Mouse (Mus musculus) MEL (cell line): ENCODE measurements around the gene Slc13a4. TPM values are rescaled to one million over a fixed set of nuclear protein-coding genes. Genes with fewer than 3 reads are reported as not detected.

Experiments
- DNase-seq: peaks from one replicate; pipeline ENCODE4 v3.0.0; 2011; ENCODE audit warnings: low read depth, low spot score
- H3K27ac ChIP-seq: 2 replicates; pipeline ENCODE4 v1.5.1; 2012; ENCODE audit warnings: low read depth, mild to moderate bottlenecking, control low read depth, low read length, moderate library complexity; ENCODE audit not compliant: control insufficient read depth
- H3K27me3 ChIP-seq, 2 experiments: fragments of 150-350 bp in 1 of 2; sonication (generic) in 1 of 2; 2 replicates each; pipeline ENCODE4 v1.6.1; 2012; ENCODE audit warnings: low read length in 2 of 2, mild to moderate bottlenecking in 2 of 2, improper control_type of control experiment in 1 of 2, moderate library complexity in 1 of 2; ENCODE audit not compliant: insufficient read depth in 2 of 2, control insufficient read depth in 1 of 2
- H3K36me3 ChIP-seq, 2 experiments: 2 replicates each; pipeline ENCODE4 v1.6.1; 2012 to 2014; ENCODE audit warnings: low read length in 2 of 2, improper control_type of control experiment in 1 of 2, inconsistent platforms in 1 of 2, mild to moderate bottlenecking in 1 of 2; ENCODE audit not compliant: insufficient read depth in 2 of 2, control insufficient read depth in 1 of 2
- H3K4me1 ChIP-seq, 2 experiments: fragments of 150-350 bp in 1 of 2; sonication (generic) in 1 of 2; 2 replicates each; pipeline ENCODE4 v1.6.1; 2012; ENCODE audit warnings: low read length in 2 of 2, improper control_type of control experiment in 1 of 2, mild to moderate bottlenecking in 1 of 2; ENCODE audit not compliant: insufficient read depth in 2 of 2, control insufficient read depth in 1 of 2
- H3K4me3 ChIP-seq, 2 experiments: fragments of 150-350 bp in 1 of 2; sonication (generic) in 1 of 2; 2 replicates each; pipeline ENCODE4 v1.5.1; 2012; ENCODE audit warnings: low read depth in 2 of 2, low read length in 2 of 2, mild to moderate bottlenecking in 2 of 2, moderate library complexity in 2 of 2, control low read depth in 1 of 2, improper control_type of control experiment in 1 of 2; ENCODE audit not compliant: control insufficient read depth in 1 of 2, insufficient read depth in 1 of 2
- H3K79me2 ChIP-seq: 2 replicates; pipeline ENCODE4 v1.6.1; 2012; ENCODE audit warnings: mild to moderate bottlenecking, low read length, moderate library complexity; ENCODE audit not compliant: control insufficient read depth, poor library complexity, insufficient read depth
- H3K9ac ChIP-seq: 2 replicates; pipeline ENCODE4 v1.6.1; 2012; ENCODE audit warnings: low read depth, mild to moderate bottlenecking, control low read depth, low read length, moderate library complexity; ENCODE audit not compliant: control insufficient read depth, poor library complexity, severe bottlenecking
- H3K9me3 ChIP-seq: fragments of 150-350 bp; sonication (generic); replicated peaks from 2 replicates; pipeline ENCODE4 v1.6.1; 2012; ENCODE audit warnings: mild to moderate bottlenecking, low read length, improper control_type of control experiment, moderate library complexity; ENCODE audit not compliant: insufficient read depth
- CHD1 ChIP-seq: IDR thresholded peaks from 2 replicates; pipeline ENCODE4 v1.6.1; 2012; ENCODE audit warnings: low read depth, mild to moderate bottlenecking, inconsistent platforms, low read length, improper control_type of control experiment
- MAFK ChIP-seq: IDR thresholded peaks from 2 replicates; pipeline ENCODE4 v1.6.1; 2011; ENCODE audit warnings: low read depth, mild to moderate bottlenecking, low read length, improper control_type of control experiment, borderline replicate concordance
- MAX ChIP-seq: IDR thresholded peaks from 2 replicates; pipeline ENCODE4 v1.6.1; 2011; ENCODE audit warnings: low read length, improper control_type of control experiment
- MYB ChIP-seq: IDR thresholded peaks from 2 replicates; pipeline ENCODE4 v1.6.1; 2011; ENCODE audit warnings: mild to moderate bottlenecking, low read depth, low read length, improper control_type of control experiment
- MYC ChIP-seq: IDR thresholded peaks from 2 replicates; pipeline ENCODE4 v1.6.1; 2011; ENCODE audit warnings: low read depth, mild to moderate bottlenecking, low read length, improper control_type of control experiment, moderate library complexity
- POLR2A ChIP-seq, 2 experiments: IDR thresholded peaks; 2 replicates each; pipeline ENCODE4 v1.6.1; 2011 to 2012; ENCODE audit warnings: low read length in 2 of 2, mild to moderate bottlenecking in 2 of 2, control low read depth in 1 of 2, improper control_type of control experiment in 1 of 2, low read depth in 1 of 2, moderate library complexity in 1 of 2; ENCODE audit not compliant: control insufficient read depth in 1 of 2, insufficient read depth in 1 of 2, poor library complexity in 1 of 2
- POLR2AphosphoS2 ChIP-seq: IDR thresholded peaks from 2 replicates; pipeline ENCODE4 v1.6.1; 2011; ENCODE audit warnings: low read length, improper control_type of control experiment
- POLR2AphosphoS5 ChIP-seq: IDR thresholded peaks from 2 replicates; pipeline ENCODE4 v1.6.1; 2012; ENCODE audit warnings: low read depth, borderline replicate concordance, mild to moderate bottlenecking, inconsistent platforms, low read length, moderate library complexity, mixed read lengths
- RAD21 ChIP-seq: IDR thresholded peaks from 2 replicates; pipeline ENCODE4 v1.6.1; 2011; ENCODE audit warnings: mild to moderate bottlenecking, low read depth, low read length, improper control_type of control experiment
- RCOR1 ChIP-seq: IDR thresholded peaks from 2 replicates; pipeline ENCODE4 v1.6.1; 2012; ENCODE audit warnings: low read depth, mild to moderate bottlenecking, inconsistent platforms, low read length, improper control_type of control experiment
- SIN3A ChIP-seq: IDR thresholded peaks from 2 replicates; pipeline ENCODE4 v1.6.1; 2012; ENCODE audit warnings: low read length, improper control_type of control experiment, inconsistent platforms
- TAL1 ChIP-seq: IDR thresholded peaks from 2 replicates; pipeline ENCODE4 v1.6.1; 2012; ENCODE audit warnings: mild to moderate bottlenecking, inconsistent platforms, low read length, moderate library complexity, mixed read lengths
- TCF12 ChIP-seq: IDR thresholded peaks from 2 replicates; pipeline ENCODE4 v1.6.1; 2014; ENCODE audit warnings: low read depth, mild to moderate bottlenecking, inconsistent platforms, low read length, improper control_type of control experiment, moderate library complexity
- UBTF ChIP-seq: IDR thresholded peaks from 2 replicates; pipeline ENCODE4 v1.6.1; 2012; ENCODE audit warnings: low read depth, mild to moderate bottlenecking, inconsistent platforms, low read length, improper control_type of control experiment, moderate library complexity, borderline replicate concordance; ENCODE audit not compliant: insufficient read depth
- USF1 ChIP-seq: IDR thresholded peaks from 2 replicates; pipeline ENCODE4 v1.6.1; 2014; ENCODE audit warnings: low read depth, mild to moderate bottlenecking, inconsistent platforms, low read length, improper control_type of control experiment, moderate library complexity
- USF2 ChIP-seq, 2 experiments: IDR thresholded peaks; 2 replicates each; pipeline ENCODE4 v1.6.1; 2011 to 2012; ENCODE audit warnings: improper control_type of control experiment in 2 of 2, low read length in 2 of 2, borderline replicate concordance in 1 of 2, inconsistent platforms in 1 of 2, low read depth in 1 of 2, mild to moderate bottlenecking in 1 of 2; ENCODE audit not compliant: insufficient read depth in 1 of 2
- ZKSCAN1 ChIP-seq: IDR thresholded peaks from 2 replicates; pipeline ENCODE4 v1.6.1; 2012; ENCODE audit warnings: low read depth, mild to moderate bottlenecking, inconsistent platforms, low read length, improper control_type of control experiment, moderate library complexity
- ZMIZ1 ChIP-seq: IDR thresholded peaks from 2 replicates; pipeline ENCODE4 v1.6.1; 2012; ENCODE audit warnings: low read depth, mild to moderate bottlenecking, inconsistent platforms, low read length, improper control_type of control experiment, moderate library complexity
- polyA plus RNA-seq, 2 experiments: library from polyadenylated mRNA; stranded (reverse) in 1 of 2; unstranded in 1 of 2; fragments of >175 nt in 1 of 2; fragments of >200 nt in 1 of 2; gene quantifications; 2 replicates each; pipeline versions ENCODE4 v1.2.1 to v1.2.4; 2012; ENCODE audit warnings: low replicate concordance in 2 of 2, low read depth in 1 of 2; ENCODE audit not compliant: insufficient read length in 2 of 2, insufficient read depth in 1 of 2, missing spikeins in 1 of 2
- total RNA-seq: library from RNA; depleted of rRNA; stranded (reverse); fragments of 300-350 nt; gene quantifications from 2 replicates; pipeline ENCODE4 v1.2.3, GENCODE M21; 2012

Slc13a4 gene
- total and polyA plus RNA-seq, 3 experiments = 0.14 TPM; not detected in 2

DNA sequence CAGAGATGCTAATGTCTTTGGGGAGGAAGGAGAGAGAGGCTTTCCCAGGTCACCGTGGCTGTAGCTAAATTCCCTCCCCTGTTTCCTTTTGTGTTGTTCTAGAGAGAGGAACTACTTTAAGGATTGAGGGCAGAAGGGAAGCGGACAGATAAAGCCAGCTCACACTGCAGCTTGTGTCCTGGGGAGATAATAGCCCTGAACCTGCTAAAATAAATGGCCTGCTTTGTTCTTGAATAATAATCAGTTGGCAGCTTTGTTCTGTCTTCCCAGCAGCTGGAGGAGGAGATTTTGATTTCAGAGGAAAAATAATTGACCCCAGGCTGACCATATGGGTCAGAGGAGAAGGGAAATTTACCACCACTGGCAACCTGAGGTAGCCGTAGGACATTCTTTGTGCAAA lies 30.7 kb upstream of the Slc13a4 start:
- Histone ChIP-seq H3K9ac (no peak overlapping the region), H3K27me3 (no peaks in the 10 kb centered on the region; a peak in 1 of 4 replicates), H3K36me3 (no peaks in the 10 kb centered on the region), H3K27ac (no peak overlapping the region), H3K4me3 (no peak overlapping the region), H3K9me3 (no peaks in the 10 kb centered on the region), H3K79me2 (no peaks in the 10 kb centered on the region), H3K4me1 (no peaks in the 10 kb centered on the region)
- peak; percentile 7 for DNase-seq
- TF ChIP-seq SIN3A (no peak), TAL1 (0 out of 2 replicates have a peak, but pooled peaks have one; percentile 9)

DNA sequence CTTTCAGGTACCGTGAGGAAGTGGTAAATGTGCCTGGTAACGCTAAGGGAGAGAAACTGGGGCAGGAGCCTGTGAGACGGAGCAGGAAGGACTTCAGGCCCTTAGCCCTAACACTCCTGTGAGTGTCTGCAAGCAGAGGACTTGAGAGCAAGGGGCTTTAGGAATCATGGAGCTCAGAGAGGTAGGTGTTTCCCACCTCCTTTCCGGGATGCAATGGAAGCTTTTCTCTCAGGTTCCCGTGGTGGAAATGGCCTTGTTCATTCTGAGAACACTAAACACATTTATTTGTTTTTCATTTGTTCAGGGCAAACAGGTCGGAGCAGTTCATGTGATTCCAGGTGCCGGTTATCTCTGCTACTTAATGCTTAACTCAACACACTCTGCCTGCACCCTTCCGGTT lies 29.9 kb upstream of the Slc13a4 start:
- Histone ChIP-seq H3K27ac (no peak overlapping the region), H3K9me3 (no peaks in the 10 kb centered on the region), H3K27me3 (no peaks in the 10 kb centered on the region; a peak in 1 of 4 replicates), H3K36me3 (no peaks in the 10 kb centered on the region), H3K9ac (no peak overlapping the region), H3K4me1 (no peaks in the 10 kb centered on the region), H3K4me3 (no peak overlapping the region), H3K79me2 (no peaks in the 10 kb centered on the region)
- no peak for TF ChIP-seq ZMIZ1
- no peak for TF ChIP-seq POLR2AphosphoS5
- no peak for TF ChIP-seq MAFK
- DNase-seq = no peak

DNA sequence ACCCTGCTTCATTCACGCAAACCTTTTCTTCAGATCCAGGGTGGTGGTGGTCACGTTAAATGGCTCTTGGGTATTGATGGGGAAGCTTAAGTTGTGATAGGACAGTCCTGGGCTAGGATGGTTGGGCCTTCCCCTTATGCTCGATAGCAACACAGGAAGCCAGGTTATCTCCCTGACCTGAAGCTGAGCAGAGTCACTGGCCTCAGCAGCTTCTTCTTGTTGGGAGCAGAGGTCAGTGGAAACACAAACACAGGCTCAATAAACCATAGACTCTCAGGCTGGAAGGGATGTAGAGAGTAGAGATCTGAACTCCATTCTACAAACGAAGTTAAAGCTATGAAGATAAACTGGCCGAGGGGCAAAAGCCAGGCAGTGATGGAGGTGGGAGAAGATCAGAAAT lies 27.5 kb upstream of the Slc13a4 start:
- H3K79me2 ChIP-seq = no peaks in the 10 kb centered on the region
- H3K27me3 ChIP-seq = peaks cover 0 to 4% of the 10 kb centered on the region in 2 experiments; a peak in 1 of 4 replicates
- no peak overlapping the region for H3K27ac ChIP-seq
- no peak overlapping the region for H3K9ac ChIP-seq
- DNase-seq = no peak
- H3K4me3 ChIP-seq = no peak overlapping the region
- no peaks in the 10 kb centered on the region for H3K36me3 ChIP-seq
- TF ChIP-seq TCF12 (no peak), USF1 (no peak), POLR2A (IDR thresholded peaks at IDR 0.05; ENCODE audit: control insufficient read depth in 1 of 2, insufficient read depth in 1 of 2, low read depth in 1 of 2, low read length in 2 of 2, poor library complexity in 1 of 2) (no peak), ZMIZ1 (no peak), POLR2AphosphoS2 (no peak), MYC (no peak), RCOR1 (no peak), USF2 (IDR thresholded peaks at IDR 0.05; ENCODE audit: borderline replicate concordance in 1 of 2, insufficient read depth in 1 of 2, low read depth in 1 of 2, low read length in 2 of 2) (no peak), CHD1 (no peak), ZKSCAN1 (no peak), MAFK (no peak), TAL1 (no peak), MAX (no peak), MYB (no peak), RAD21 (no peak), UBTF (no peak)
- TF ChIP-seq, all 39 proteins: peak for 0
- Histone ChIP-seq H3K9me3 (no peaks in the 10 kb centered on the region), H3K4me1 (no peaks in the 10 kb centered on the region)
